Mouse (Mus musculus) liver, postnatal 0 days (tissue): ENCODE results near the gene Gmnn. TPM values are rescaled to one million over a fixed set of nuclear protein-coding genes. Genes with fewer than 3 reads are reported as not detected.

ENCODE experiments used
- ATAC-seq: fragments of 200-750 bp; cut with Nextera tagmentation; 2 replicates; pipeline ENCODE4 v1.8.0; 2017; ENCODE audit warnings: mild to moderate bottlenecking, moderate library complexity
- DNase-seq: peaks from one replicate; pipeline ENCODE4 v3.0.0-alpha.2; 2016
- H3K27ac ChIP-seq: fragments of 300-500 bp; sonication (generic); 2 replicates; pipeline ENCODE4 v1.5.1; 2014; ENCODE audit warnings: antibody characterized with exemption, moderate library complexity, mild to moderate bottlenecking, low read depth
- H3K27me3 ChIP-seq: fragments of 300-500 bp; sonication (generic); 2 replicates; pipeline ENCODE4 v1.6.1; 2014; ENCODE audit warnings: low read length, control low read depth, mixed read lengths; ENCODE audit not compliant: insufficient read depth
- H3K36me3 ChIP-seq: fragments of 300-500 bp; sonication (generic); replicated peaks from 2 replicates; pipeline ENCODE4 v1.6.1; 2014; ENCODE audit warnings: mild to moderate bottlenecking, control low read depth, low read length, moderate library complexity, mixed read lengths; ENCODE audit not compliant: insufficient read depth
- H3K4me1 ChIP-seq: fragments of 300-500 bp; sonication (generic); 2 replicates; pipeline ENCODE4 v1.6.1; 2014; ENCODE audit warnings: antibody characterized with exemption, mild to moderate bottlenecking, control low read depth; ENCODE audit not compliant: insufficient read depth
- H3K4me2 ChIP-seq: fragments of 300-500 bp; sonication (generic); 2 replicates; pipeline ENCODE4 v1.6.1; 2014; ENCODE audit warnings: low read depth, mild to moderate bottlenecking, low read length, moderate library complexity, mixed read lengths
- H3K4me3 ChIP-seq: fragments of 300-500 bp; sonication (generic); 2 replicates; pipeline ENCODE4 v1.5.1; 2014; ENCODE audit warnings: low read depth, low read length
- H3K9ac ChIP-seq: fragments of 300-500 bp; sonication (generic); replicated peaks from 2 replicates; pipeline ENCODE4 v1.6.1; 2014; ENCODE audit warnings: mild to moderate bottlenecking, moderate library complexity
- H3K9me3 ChIP-seq: fragments of 300-500 bp; sonication (generic); 2 replicates; pipeline ENCODE4 v1.6.1; 2016; ENCODE audit warnings: mild to moderate bottlenecking, control low read depth, low read length, mixed read lengths
- CTCF ChIP-seq: sonication (generic); IDR thresholded peaks from 2 replicates; pipeline ENCODE4 v1.5.1; 2016; ENCODE audit warnings: antibody characterized with exemption, low read depth
- EP300 ChIP-seq: IDR thresholded peaks from 2 replicates; pipeline ENCODE4 v1.6.1; 2016; ENCODE audit warnings: antibody characterized with exemption, low read depth, mild to moderate bottlenecking
- WGBS: fragments of 180-500 bp; shearing (Covaris S2); extraction: QIAGEN DNeasy Blood & Tissue Kit; methylation state at CpG from one replicate; pipeline ENCODE4 v1.1.7; 2014; ENCODE audit not compliant: insufficient replicate concordance; 5-methylcytosine and 5-hydroxymethylcytosine counted together
- polyA plus RNA-seq: library from polyadenylated mRNA; unstranded; fragments of >200 nt; fragmentation: Nextera tagmentation; extraction: Ambion mirVana; gene quantifications from 2 replicates; pipeline ENCODE4 v1.2.1, GENCODE M21; 2015

The Gmnn gene
- polyA plus RNA-seq, 1 experiment from 2014 or later = 69.1 TPM

DNA sequence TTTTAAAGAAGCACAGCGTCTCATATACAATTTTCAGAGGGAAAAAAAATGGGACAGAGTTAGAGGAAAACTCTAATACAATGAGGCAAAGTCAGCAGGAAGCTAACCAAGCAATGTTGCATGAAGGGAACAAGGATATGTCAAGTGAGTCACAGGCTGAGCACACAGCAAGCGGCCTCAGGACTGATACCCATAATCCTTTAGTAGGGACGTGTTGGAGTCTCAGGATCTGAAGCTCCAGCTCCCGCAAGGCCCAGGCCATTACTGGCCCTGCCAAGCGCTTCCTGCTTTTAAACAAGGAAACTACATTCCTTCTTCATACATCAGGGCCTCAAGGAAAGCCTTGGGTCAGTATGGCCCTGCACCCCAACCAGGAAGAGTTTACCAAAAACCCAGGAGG lies 59.6 kb downstream of the Gmnn start:
- ATAC-seq = no peak
- no peaks in the 10 kb centered on the region for H3K4me1 ChIP-seq
- no peak overlapping the region for H3K9ac ChIP-seq
- 72% methylated on average over 5 of the region's 5 CpGs for WGBS
- TF ChIP-seq EP300 (no peak), CTCF (no peak)
- no peaks in the 10 kb centered on the region for H3K27me3 ChIP-seq
- H3K4me3 ChIP-seq = no peak overlapping the region
- peaks cover 2% of the 10 kb centered on the region; the same call in 1 of the 2 replicates for H3K36me3 ChIP-seq
- DNase-seq = no peak
- no peak overlapping the region for H3K4me2 ChIP-seq
- H3K9me3 ChIP-seq = no peaks in the 10 kb centered on the region
- no peak overlapping the region for H3K27ac ChIP-seq

Other genes starting within 250 kb of the Gmnn start
- 3.7 and 3.8 TPM in 2 replicates for gene Ripor2, start 179.7 kb downstream of the Gmnn start, polyA plus RNA-seq
- not detected in 2 replicates for gene Armh2, start 20.7 kb downstream of the Gmnn start, polyA plus RNA-seq
- 10.4 and 10.6 TPM in 2 replicates for gene BC005537, start 39.7 kb upstream of the Gmnn start, polyA plus RNA-seq
- gene Acot13, start 69.6 kb upstream of the Gmnn start, polyA plus RNA-seq = 101 and 102 TPM in 2 replicates
- gene Tdp2, start 69.8 kb upstream of the Gmnn start, polyA plus RNA-seq = 18.3 and 18.4 TPM in 2 replicates
- gene D130043K22Rik, start 83.2 kb upstream of the Gmnn start, polyA plus RNA-seq = 0.31 and 0.48 TPM in 2 replicates
- 3.8 and 3.9 TPM in 2 replicates for gene Aldh5a1, start 175.7 kb upstream of the Gmnn start, polyA plus RNA-seq
- 52.2 and 59.7 TPM in 2 replicates for gene Gpld1, start 181.2 kb upstream of the Gmnn start, polyA plus RNA-seq